Mouse (Mus musculus): ENCODE measurements around the gene Trpv5. TPM values are rescaled to one million over a fixed set of nuclear protein-coding genes. Genes with fewer than 3 reads are reported as not detected.

Trpv5 gene
- not detected for total RNA-seq (2023)

GRCm38 (mm10) chr6:41680669-41681068, at the start of gene Trpv5:
Gene Trpv5 (minus strand): TSS chr6:41680769.

GRCm38 (mm10) chr6:41704123-41704522, 23.6 kb upstream of the Trpv5 start, which contains the start of gene Kel:
Gene Kel (minus strand): TSS chr6:41704339.

GRCm38 (mm10) chr6:41684131-41684530, 3.6 kb upstream of the Trpv5 start, which contains the start of gene Llcfc1:
Gene Llcfc1 (plus strand): TSS chr6:41684431.

GRCm38 (mm10) chr6:41636178-41636577, 44.4 kb downstream of the Trpv5 start, which contains the start of gene Trpv6:
Gene Trpv6 (minus strand): TSS chr6:41636405.

GRCm38 (mm10) chr6:41605061-41605793, 75.3 kb downstream of the Trpv5 start, which contains the start of gene Ephb6:
Gene Ephb6 (plus strand): TSS chr6:41605482.

Other genes starting within 250 kb of the Trpv5 start
- gene Gm10334, start 234.6 kb downstream of the Trpv5 start, total RNA-seq (2023): not detected
- not detected for gene Prss1, start 221.8 kb downstream of the Trpv5 start, total RNA-seq (2023)
- not detected for gene Prss2, start 159.0 kb downstream of the Trpv5 start, total RNA-seq (2023)
- gene Ephb6, start 75.3 kb downstream of the Trpv5 start, total RNA-seq (2023): under 1 TPM in 1 of 2 experiments, not detected in 1; 0.22 TPM
- not detected for gene Trpv6, start 44.4 kb downstream of the Trpv5 start, total RNA-seq (2023)
- not detected for gene Llcfc1, start 3.7 kb upstream of the Trpv5 start, total RNA-seq (2023)
- 10 to 100 TPM in 1 of 2 experiments, 1 to 10 TPM in 1; 7.2 to 28.9 TPM for gene Kel, start 23.6 kb upstream of the Trpv5 start, total RNA-seq (2023)
- not detected for gene Olfr459, start 94.4 kb upstream of the Trpv5 start, total RNA-seq (2023)
- gene Pip, start 166.8 kb upstream of the Trpv5 start, total RNA-seq (2023): not detected
- not detected for gene Sval2, start 172.2 kb upstream of the Trpv5 start, total RNA-seq (2023)

All from neutrophil, adult 59 days (primary cell).